Mouse (Mus musculus) ovary, postnatal 10 days (tissue): ENCODE measurements around the gene Kcnk7.
A peak's percentile ranks its signal among the peaks of the same experiment; 100 is the strongest.
"Not testable (repeated sequence)": the region's sequence is repeated elsewhere in the genome, so short reads cannot be mapped to it uniquely, and the experiment has no call there.

ENCODE experiments used
- DNase-seq: peaks from one replicate; pipeline ENCODE4 v3.0.0; 2022; ENCODE audit warnings: low spot score

Gene Kcnk7

GRCm38 (mm10) chr19:5704163-5704800 is at the start of gene Kcnk7:
Kcnk7 (plus strand) TSS chr19:5704367.
- no peak for DNase-seq

GRCm38 (mm10) chr19:5654720-5655298 is 49.4 kb upstream of the Kcnk7 start:
- DNase-seq = no peak

- no peak for DNase-seq
Observed at GRCm38 (mm10) chr19:5660942-5661751, 43.0 kb upstream of the Kcnk7 start.

- no peak for DNase-seq
Observed at GRCm38 (mm10) chr19:5662310-5662709, 41.9 kb upstream of the Kcnk7 start.

GRCm38 (mm10) chr19:5662981-5663913 is 40.9 kb upstream of the Kcnk7 start, which contains the start of gene Sipa1:
Sipa1 (minus strand) TSS chr19:5663707.
- DNase-seq = peak; percentile 85

GRCm38 (mm10) chr19:5664669-5665257 is 39.4 kb upstream of the Kcnk7 start:
- DNase-seq = no peak

- DNase-seq = no peak
Observed at GRCm38 (mm10) chr19:5665465-5665864, 38.7 kb upstream of the Kcnk7 start.

- DNase-seq = no peak
Observed at GRCm38 (mm10) chr19:5666386-5666785, 37.8 kb upstream of the Kcnk7 start.

- no peak for DNase-seq
Observed at GRCm38 (mm10) chr19:5668372-5668771, 35.8 kb upstream of the Kcnk7 start.

GRCm38 (mm10) chr19:5680432-5680831 is 23.7 kb upstream of the Kcnk7 start:
- DNase-seq = no peak

GRCm38 (mm10) chr19:5684236-5684635 is 19.9 kb upstream of the Kcnk7 start:
- no peak for DNase-seq

GRCm38 (mm10) chr19:5684985-5685384 is 19.2 kb upstream of the Kcnk7 start:
- DNase-seq = no peak

GRCm38 (mm10) chr19:5685431-5685830 is 18.7 kb upstream of the Kcnk7 start:
- no peak for DNase-seq

GRCm38 (mm10) chr19:5685861-5686260 is 18.3 kb upstream of the Kcnk7 start:
- no peak for DNase-seq

- DNase-seq = no peak
Observed at GRCm38 (mm10) chr19:5686437-5686836, 17.7 kb upstream of the Kcnk7 start.

- not testable (repeated sequence) for DNase-seq
Observed at GRCm38 (mm10) chr19:5686954-5687353, 17.2 kb upstream of the Kcnk7 start.

GRCm38 (mm10) chr19:5687738-5688137 is 16.4 kb upstream of the Kcnk7 start:
- DNase-seq = no peak

GRCm38 (mm10) chr19:5688200-5689087 is 15.7 kb upstream of the Kcnk7 start, which contains the start of the genes Map3k11 and Pcnx3:
Map3k11 (plus strand) TSS chr19:5688742.
Pcnx3 (minus strand) TSS chr19:5688908.
- peak; percentile 89 for DNase-seq

- no peak for DNase-seq
Observed at GRCm38 (mm10) chr19:5689088-5689428, 15.1 kb upstream of the Kcnk7 start.

GRCm38 (mm10) chr19:5689565-5690342 is 14.4 kb upstream of the Kcnk7 start:
- DNase-seq = peak; percentile 67
